In genomic region chr3:147070972-147071371, GRCm38 (mm10) we compare ENCODE assay signal across 25 mouse cellular contexts.
"Had no signal": no experiment of that assay in that cellular context is flagged by ENCODE, and none has a peak within 500 bp of the region (broad histone marks: within the 10 kb centered on the region; RNA-seq: fewer than 3 reads in every experiment).

No protein-coding gene starts in this region.

- ATAC-seq: hindbrain, embryonic 16.5 days; inflammation-experienced regulatory T-cells, adult 6 months; intestine, embryonic 15.5 days; intestine, postnatal 0 days; liver, embryonic 12.5 days had no signal

- H3K27ac ChIP-seq: heart, embryonic 10.5 days; hindbrain, embryonic 10.5 days; hindbrain, embryonic 12.5 days; hindbrain, embryonic 14.5 days; intestine, embryonic 15.5 days; kidney, embryonic 15.5 days; kidney, postnatal 0 days; limb, embryonic 13.5 days; limb, embryonic 15.5 days; liver, embryonic 12.5 days had no signal

- H3K4me1 ChIP-seq: heart, embryonic 10.5 days; heart, embryonic 12.5 days; hindbrain, embryonic 10.5 days; hindbrain, embryonic 12.5 days; intestine, embryonic 15.5 days; kidney, embryonic 15.5 days; limb, embryonic 15.5 days; liver, embryonic 12.5 days had no signal

- H3K4me3 ChIP-seq: heart, embryonic 10.5 days; heart, embryonic 12.5 days; hindbrain, embryonic 10.5 days; hindbrain, embryonic 12.5 days; intestine, embryonic 15.5 days; kidney, embryonic 15.5 days; limb, embryonic 13.5 days; limb, embryonic 15.5 days; liver, embryonic 12.5 days had no signal

- H3K36me3 ChIP-seq: heart, embryonic 10.5 days; heart, embryonic 12.5 days; hindbrain, embryonic 10.5 days; hindbrain, embryonic 12.5 days; intestine, embryonic 15.5 days; kidney, embryonic 15.5 days; limb, embryonic 13.5 days; limb, embryonic 15.5 days; liver, embryonic 12.5 days had no signal

- DNase-seq: gastrocnemius, postnatal 14 days; gastrocnemius, postnatal 36 days; heart, postnatal 10 days; heart, postnatal 4 days; kidney, adult 18-20 months; kidney, adult 8-10 months; kidney, postnatal 14 days; kidney, postnatal 36 days; layer of hippocampus, adult 9-11 months; layer of hippocampus, postnatal 36 days; left cerebral cortex, postnatal 4 days had no signal

- H3K27me3 ChIP-seq: heart, embryonic 12.5 days; hindbrain, embryonic 12.5 days; intestine, embryonic 15.5 days; kidney, embryonic 15.5 days; limb, embryonic 13.5 days; limb, embryonic 15.5 days; liver, embryonic 12.5 days had no signal

- H3K9ac ChIP-seq: heart, embryonic 12.5 days; hindbrain, embryonic 12.5 days; hindbrain, embryonic 14.5 days; intestine, embryonic 15.5 days; kidney, embryonic 15.5 days; limb, embryonic 13.5 days; limb, embryonic 15.5 days; liver, embryonic 12.5 days had no signal
